ENCODE assay signal across 11 mouse cellular contexts in the genomic region with DNA sequence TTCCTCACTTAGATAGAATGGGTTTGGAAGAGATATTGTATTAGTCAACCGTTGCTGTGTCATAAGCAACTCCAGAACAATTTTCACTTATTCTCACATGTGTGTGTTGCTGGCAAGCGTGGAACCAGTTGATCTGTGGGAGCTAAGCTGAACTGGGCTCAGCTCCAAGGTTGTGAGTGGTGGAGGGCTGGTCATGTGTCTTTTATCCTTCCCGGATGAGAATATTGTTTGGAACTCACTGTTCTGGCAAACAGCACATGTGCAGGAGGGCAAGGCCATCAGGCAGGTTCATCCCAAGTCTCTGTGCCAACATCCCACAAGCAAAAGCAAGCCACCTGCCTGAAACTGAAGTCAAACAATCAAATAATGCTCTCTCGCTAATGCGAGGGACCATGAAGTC.
DNase-seq lines count a peak whose midpoint lies in the region; ATAC-seq and TF ChIP-seq lines count a peak whose summit lies in the region.
"Had no signal": no experiment of that assay in that cellular context is flagged by ENCODE, and none has a peak within 500 bp of the region (broad histone marks: within the 10 kb centered on the region; RNA-seq: fewer than 3 reads in every experiment).

No protein-coding gene starts in this region.

- intact Hi-C loops in heart, postnatal 25 days (cut with DNase I), result no loop called here

- no peaks in the 10 kb centered on the region for H3K27me3 ChIP-seq in midbrain, postnatal 0 days (ENCODE audit: insufficient read depth, low read length)
- H3K27me3 ChIP-seq in midbrain, embryonic 10.5 days (ENCODE audit: low read depth, poor library complexity, severe bottlenecking), result no peaks in the 10 kb centered on the region
- H3K27me3 ChIP-seq in embryonic facial prominence, embryonic 10.5 days (replicated peaks; ENCODE audit: low read depth, poor library complexity, severe bottlenecking), result no peaks in the 10 kb centered on the region

- H3K4me2 ChIP-seq in midbrain, postnatal 0 days (ENCODE audit: low read depth, low read length, poor library complexity, severe bottlenecking), result no peak overlapping the region

- peak; percentile 29 for DNase-seq in heart, adult 8-10 months (ENCODE audit: low spot score)
- no peak for DNase-seq in heart, postnatal 25 days (ENCODE audit: low spot score)
- DNase-seq in midbrain, postnatal 0 days (ENCODE audit: low spot score), result peak; percentile 49
- DNase-seq in midbrain, embryonic 10.5 days (ENCODE audit: low spot score), result no peak
- peak; percentile 19 for DNase-seq in heart, postnatal 4 days
- DNase-seq in urinary bladder, postnatal 4 days (ENCODE audit: low spot score in 2 of 2), result no peak
- DNase-seq in frontal cortex, postnatal 10 days (ENCODE audit: low spot score in 2 of 2), result no peak
- DNase-seq in embryonic facial prominence, embryonic 10.5 days (ENCODE audit: low spot score), result no peak
- DNase-seq: retina, postnatal 1 day had no signal

- H3K36me3 ChIP-seq in midbrain, postnatal 0 days (ENCODE audit: insufficient read depth, low read length), result no peaks in the 10 kb centered on the region
- no peaks in the 10 kb centered on the region for H3K36me3 ChIP-seq in midbrain, embryonic 10.5 days
- H3K36me3 ChIP-seq in embryonic facial prominence, embryonic 10.5 days (replicated peaks), result no peaks in the 10 kb centered on the region

- H3K9me3 ChIP-seq in midbrain, postnatal 0 days (ENCODE audit: low read length), result no peaks in the 10 kb centered on the region
- H3K9me3 ChIP-seq in midbrain, embryonic 10.5 days (replicated peaks), result no peaks in the 10 kb centered on the region
- H3K9me3 ChIP-seq in embryonic facial prominence, embryonic 10.5 days, result no peaks in the 10 kb centered on the region

- H3K9ac ChIP-seq in midbrain, postnatal 0 days (replicated peaks; ENCODE audit: low read length, poor library complexity, severe bottlenecking), result no peak overlapping the region
- H3K9ac ChIP-seq: liver, embryonic 14.5 days had no signal

- WGBS in midbrain, postnatal 0 days, result 77% methylated on average over 5 of the region's 5 CpGs
- WGBS in midbrain, embryonic 10.5 days, result 92% methylated on average over 5 of the region's 5 CpGs
- 91% methylated on average over 5 of the region's 5 CpGs for WGBS in embryonic facial prominence, embryonic 10.5 days

- no peak for ATAC-seq in midbrain, postnatal 0 days (ENCODE audit: low FRiP score)

- H3K4me3 ChIP-seq in midbrain, postnatal 0 days (ENCODE audit: low read depth, low read length), result no peak overlapping the region
- H3K4me3 ChIP-seq in midbrain, embryonic 10.5 days, result no peak overlapping the region
- no peak overlapping the region for H3K4me3 ChIP-seq in embryonic facial prominence, embryonic 10.5 days
- H3K4me3 ChIP-seq: erythroblast, embryonic 14.5 days had no signal

- no peak overlapping the region for H3K27ac ChIP-seq in midbrain, postnatal 0 days (ENCODE audit: low read depth, low read length)
- H3K27ac ChIP-seq in midbrain, embryonic 10.5 days (replicated peaks), result no peak overlapping the region
- H3K27ac ChIP-seq in embryonic facial prominence, embryonic 10.5 days (replicated peaks), result no peak overlapping the region
- H3K27ac ChIP-seq: liver, embryonic 14.5 days had no signal

- no peak for TF ChIP-seq CTCF in midbrain, postnatal 0 days (IDR thresholded peaks at IDR 0.05)

- no peaks in the 10 kb centered on the region for H3K4me1 ChIP-seq in midbrain, postnatal 0 days (ENCODE audit: insufficient read depth, low read length)
- no peaks in the 10 kb centered on the region for H3K4me1 ChIP-seq in midbrain, embryonic 10.5 days
- H3K4me1 ChIP-seq in embryonic facial prominence, embryonic 10.5 days, result no peaks in the 10 kb centered on the region

Comparison
In these comparisons a context has a peak if more than half of its experiments do, and no peak if none do; other contexts are left out.
1. DNase-seq: peak in heart, adult 8-10 months (single experiment), midbrain, postnatal 0 days (single experiment) and heart, postnatal 4 days (single experiment); none in heart, postnatal 25 days (single experiment), midbrain, embryonic 10.5 days (single experiment), urinary bladder, postnatal 4 days (0 of 2), frontal cortex, postnatal 10 days (0 of 2) and embryonic facial prominence, embryonic 10.5 days (single experiment).